Mouse (Mus musculus) 3T3-L1 (cell line): ENCODE data around the gene Helt.
A peak's percentile ranks its signal among the peaks of the same experiment; 100 is the strongest.
"Not testable (repeated sequence)": the region's sequence is repeated elsewhere in the genome, so short reads cannot be mapped to it uniquely, and the experiment has no call there.

Experiments used
- DNase-seq: peaks from one replicate; pipeline ENCODE4 v3.0.0-alpha.2; 2015; ENCODE audit warnings: low read depth, low spot score

Gene Helt

DNA sequence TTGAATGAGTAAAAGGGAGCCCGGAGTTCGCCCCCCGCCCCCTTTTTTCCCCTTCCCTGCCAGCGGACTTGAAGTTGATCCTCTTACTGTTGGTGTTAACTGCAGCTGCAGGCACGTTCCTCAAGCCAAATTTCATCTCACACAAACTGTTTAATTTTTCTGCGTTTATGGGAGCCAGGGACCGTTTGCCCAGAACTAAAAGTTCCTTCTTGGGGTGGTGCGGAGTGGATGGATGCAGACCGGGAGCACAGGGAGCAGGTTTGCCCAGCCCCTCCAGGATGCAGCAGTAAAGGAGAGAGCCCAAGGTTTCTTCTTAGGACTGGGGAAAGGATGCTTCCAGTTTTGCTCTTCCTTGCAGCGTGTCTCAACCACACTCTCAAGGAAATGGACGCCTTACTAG, 2.1 kb upstream of the Helt start:
- no peak for DNase-seq

DNA sequence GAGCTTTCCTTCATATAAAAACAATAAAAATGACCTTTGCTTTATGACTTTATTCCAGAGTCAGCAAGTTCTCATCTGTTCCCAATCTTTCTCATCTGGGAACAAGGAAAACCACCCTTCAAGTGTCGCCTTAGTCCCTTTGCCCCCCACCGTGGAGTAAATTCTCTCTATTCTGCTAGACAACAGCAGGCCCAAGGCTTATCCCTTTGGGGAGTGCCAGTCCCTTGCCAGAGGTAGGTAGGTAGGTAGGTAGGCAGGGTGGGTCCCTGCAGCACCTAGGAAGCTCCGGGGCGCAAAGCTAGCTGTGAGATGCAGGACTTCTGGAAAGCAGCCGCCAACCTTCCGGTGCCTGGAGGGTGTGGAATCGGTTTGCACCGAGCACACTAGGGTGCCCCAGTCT, 1.5 kb upstream of the Helt start:
- DNase-seq: no peak

DNA sequence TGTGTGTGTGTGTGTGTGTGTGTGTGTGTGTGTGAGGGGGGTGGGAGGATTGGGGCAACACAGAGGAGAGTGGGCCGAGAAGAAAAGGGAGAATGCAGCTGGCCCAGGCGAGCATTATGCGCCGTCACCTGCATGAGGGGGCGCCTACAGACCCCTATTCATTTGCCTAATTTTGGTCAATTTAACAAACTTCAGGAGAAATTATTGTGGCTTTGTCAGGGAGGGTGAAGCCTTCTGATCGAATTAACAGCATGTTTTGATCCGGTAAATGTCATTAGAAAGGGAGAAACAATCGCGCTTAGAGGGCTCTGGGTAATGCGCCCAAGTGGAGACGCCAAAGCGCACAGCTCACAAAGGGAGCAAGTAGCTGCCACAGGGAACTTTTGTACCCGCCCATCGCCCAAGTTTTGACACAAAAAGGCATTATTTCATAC, 647 bp upstream of the Helt start:
- no peak for DNase-seq

DNA sequence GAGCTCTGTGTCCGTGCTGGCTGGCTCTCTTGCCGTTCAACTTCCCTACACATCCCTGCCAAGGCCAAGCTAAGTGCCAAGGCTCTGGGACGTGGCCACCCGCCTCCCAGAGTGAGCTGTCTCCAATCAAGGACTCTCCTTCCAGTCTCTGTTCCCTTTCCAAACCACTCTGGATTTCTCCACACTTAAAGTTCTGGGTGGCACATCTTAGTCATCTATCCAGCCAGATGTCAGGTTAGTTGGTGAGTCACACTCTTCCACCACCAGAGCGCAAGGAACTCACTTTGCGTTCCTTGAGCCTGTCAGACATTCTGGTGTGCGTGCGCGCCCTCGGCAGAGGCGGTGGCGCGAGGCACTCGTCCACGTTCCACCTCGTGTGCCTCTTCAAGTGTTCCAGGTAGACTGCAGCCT, 725 bp downstream of the Helt start:
- DNase-seq: peak; percentile 81

DNA sequence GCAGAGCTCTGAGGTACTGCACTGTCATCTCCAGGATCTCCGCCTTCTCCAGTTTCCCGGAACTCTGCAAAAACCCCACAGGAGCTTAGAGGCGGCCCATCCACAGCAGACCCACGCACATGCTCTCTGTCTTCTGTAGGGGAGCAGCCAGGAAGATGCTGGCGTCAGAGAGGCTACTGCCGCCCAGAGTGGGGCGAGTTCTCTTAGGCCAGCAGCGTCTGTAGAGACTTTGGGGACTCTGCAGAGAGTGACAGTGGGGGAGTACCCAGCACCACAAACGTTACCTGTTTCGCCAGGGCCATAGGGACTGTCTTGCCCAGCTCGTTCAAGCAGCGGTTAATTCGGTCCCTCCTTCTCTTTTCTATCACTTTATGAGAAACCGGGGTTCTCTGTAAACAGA, 1.3 kb downstream of the Helt start:
- DNase-seq: no peak

DNA sequence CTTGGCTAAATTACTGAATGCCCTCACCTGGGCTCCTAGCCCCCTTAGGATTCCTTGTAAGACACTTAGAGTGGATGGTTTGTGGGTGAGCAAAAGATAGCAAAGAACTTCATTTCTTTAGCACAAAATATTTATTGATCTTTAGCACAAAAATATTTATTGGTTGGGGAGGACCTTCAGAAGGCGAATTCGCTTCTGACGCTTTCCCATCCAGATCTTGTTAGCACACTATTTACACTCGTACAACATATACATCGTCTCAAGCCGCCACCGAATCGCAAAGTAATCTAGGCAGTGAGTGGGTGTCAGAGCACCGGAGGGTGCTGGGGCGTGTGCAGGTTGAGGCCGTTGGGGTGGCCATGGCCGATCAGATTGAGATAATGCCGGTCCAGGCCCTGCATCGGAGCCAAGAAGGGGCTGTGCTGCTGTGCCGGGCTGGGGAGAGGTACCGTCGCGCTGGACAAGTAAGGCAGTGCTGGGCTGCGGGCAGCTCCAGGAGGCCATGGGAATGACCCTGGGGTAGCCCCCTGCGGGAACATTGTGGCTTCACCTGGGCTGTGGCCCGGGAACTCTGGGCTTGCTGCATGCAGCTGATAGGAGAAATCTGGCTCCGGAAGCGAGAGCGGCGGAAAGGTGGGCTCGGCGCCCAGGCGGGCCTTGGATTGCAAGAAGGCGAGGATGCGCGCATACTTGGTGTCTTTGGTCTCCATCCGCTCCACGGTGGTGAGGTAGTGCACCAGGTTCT, 2.4 kb downstream of the Helt start:
- no peak for DNase-seq

DNA sequence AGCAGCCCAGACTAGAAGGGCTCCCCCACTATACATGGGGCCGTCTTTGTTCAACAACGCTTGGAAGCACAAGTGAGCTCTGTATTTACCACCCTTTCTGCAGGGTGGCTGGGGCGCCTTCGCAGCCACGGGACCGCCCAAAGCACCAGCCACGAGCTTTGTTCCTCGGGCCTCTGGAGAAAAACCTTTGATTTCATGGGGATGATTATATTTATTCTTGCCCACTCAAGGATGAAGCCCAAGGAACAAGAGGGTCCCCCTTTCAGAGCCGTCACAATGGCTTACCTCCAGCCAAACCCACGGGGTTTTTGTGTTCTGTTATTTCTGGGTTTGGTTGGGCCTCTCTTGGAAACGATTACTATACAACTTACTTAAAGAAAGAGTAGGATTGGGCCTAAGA, 5.2 kb downstream of the Helt start:
- DNase-seq: no peak

DNA sequence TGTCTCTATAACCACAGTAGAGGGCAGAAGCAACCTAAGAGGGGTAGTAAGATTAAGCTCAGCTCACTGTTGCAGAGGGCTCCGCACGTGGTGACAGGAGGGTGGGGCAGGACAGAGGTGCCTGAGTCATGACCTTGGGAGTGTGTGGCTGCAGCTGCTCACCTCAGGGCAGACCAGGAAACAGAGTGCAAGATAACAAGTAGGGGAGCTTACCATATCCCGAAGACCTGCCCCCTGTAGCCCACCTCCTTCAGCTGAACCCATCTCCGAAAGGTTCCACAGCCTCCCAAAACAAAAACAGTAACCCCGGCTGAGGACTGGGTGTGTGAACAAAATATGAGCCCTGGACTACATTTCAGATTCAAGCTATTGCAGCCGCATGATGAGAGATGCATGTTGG, 6.5 kb downstream of the Helt start:
- DNase-seq: no peak

DNA sequence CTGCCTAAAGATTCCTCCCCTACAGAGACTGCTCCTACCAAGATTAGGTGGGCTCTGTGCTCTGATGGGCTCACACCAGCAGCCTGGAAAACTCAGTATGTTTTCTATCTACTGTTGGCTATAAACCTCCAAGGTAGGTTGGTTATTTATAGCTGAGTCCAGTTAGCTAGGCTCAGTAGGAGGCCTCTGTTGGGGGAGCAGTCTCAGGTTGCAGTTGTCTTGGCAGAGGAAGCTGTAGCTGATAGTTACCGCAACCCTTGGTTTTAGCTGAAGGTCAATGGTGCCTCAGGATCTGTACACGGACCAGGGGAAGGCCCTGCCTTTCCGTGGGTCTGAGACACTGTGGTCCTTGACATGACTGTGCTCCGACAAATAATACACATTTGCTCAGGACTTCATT, 8.5 kb downstream of the Helt start:
- DNase-seq: no peak

DNA sequence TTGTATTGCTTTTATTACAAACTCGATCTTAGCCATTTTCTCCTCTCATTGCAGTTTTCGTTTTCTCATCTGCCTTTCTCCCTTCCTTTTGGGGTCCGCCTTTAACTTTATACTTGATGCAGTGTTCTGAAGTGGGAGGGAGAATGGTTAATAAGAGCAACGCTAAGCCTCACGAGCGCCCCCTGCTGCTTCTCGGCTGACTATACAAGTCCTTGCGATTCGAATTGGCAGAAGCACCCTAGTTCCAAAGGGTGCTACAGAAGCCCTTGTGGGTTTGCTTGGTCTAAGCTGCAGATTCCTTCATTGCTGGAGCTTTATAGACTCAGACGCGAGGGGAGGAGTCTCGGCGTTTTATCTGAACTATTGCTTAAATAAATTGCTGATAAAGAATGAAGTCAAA, 12.9 kb downstream of the Helt start:
- peak; percentile 71 for DNase-seq

DNA sequence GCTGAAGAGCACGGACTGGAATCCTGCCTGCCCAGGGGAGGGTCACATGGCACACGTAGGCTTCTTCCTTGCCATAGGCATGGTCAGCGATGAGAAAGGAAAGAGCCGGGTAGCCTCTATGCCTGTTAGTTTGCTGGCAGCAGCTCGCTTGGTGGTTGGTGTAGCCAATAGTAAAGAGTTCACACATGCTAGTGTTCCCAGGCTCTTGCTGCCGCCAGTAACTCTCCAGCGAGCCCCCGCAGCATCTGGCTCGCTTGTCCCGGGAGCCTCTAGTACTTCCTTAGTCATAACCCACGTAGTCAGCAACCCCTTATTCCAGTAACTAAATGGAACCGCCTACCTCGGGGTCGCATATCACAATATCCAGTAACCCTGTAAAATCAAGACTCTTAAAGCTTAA, 17.5 kb downstream of the Helt start:
- no peak for DNase-seq

DNA sequence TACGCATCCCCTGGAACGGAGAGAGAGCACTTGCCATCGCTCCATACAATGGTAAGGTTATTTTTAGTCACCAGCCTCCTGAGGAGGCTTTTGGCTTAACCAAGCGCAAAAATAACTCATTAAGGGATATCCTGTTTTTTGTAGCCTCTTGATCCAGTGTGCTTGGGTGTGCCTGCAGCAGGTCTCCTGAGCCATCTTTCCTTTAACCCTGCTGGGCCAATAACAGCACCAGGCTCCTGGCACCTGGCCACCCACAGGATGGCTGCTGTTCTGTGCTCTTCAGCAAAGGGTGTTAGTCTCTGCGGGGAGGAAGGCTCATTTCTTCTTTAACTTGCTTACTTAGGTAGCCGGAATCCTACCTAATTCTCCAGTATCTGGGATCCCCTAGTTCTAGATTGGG, 23.7 kb downstream of the Helt start:
- no peak for DNase-seq

DNA sequence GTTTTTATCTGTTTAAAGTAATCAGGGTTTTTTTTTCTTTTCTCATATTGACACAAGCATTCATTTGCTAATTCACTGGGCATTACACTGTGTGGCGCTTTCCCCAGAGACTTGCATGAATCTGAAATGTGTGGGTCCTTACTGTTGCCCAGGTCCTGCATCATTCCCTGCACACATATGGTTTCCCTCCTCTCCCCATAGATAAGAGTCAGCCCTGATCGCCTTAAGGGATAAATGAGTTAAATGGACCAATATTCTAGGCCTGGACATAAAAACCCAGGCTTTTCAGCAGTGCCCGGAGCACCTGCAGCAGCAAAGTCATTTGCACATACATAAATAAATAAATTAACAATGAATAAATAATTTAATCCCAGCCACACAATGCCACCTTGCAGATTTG, 24.3 kb downstream of the Helt start:
- no peak for DNase-seq

DNA sequence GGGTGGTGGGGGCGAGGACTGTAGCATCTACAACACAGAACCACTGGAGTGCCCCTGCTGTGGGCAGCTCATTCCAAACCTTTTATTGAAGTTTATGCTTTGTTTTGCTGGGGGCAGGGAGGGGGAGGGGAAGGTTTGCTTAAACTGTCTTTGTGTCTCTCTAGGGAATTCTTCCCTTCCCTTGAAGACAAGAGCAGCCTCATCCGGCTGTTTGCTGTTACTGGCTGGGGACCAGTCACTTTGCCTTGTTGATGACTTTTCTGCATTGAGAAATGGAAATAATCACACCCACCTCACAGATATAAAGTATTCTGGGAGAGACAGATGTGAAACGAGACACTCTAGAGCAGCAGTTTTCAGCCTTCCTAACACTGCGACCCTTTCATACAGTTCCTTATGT, 27.7 kb downstream of the Helt start:
- DNase-seq: no peak

DNA sequence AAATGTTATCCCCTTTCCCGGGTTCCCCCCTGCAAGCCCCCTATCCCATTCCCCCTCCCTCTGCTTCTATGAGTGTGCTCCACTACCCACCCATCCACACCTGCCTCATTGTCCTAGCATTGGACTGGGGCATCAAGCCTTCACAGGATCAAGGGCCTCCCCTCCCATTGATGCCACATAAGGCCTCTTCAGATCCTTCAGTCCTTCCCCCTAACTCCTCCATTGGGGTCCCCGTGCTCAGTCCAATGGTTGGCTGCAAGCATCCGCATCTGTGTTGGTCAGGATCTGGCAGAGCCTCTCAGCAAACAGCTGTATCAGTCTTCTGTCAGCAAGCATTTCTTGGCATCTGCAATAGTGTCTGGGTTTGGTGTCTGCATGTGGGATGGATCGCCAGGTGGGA, 30.3 kb downstream of the Helt start:
- not testable (repeated sequence) for DNase-seq

DNA sequence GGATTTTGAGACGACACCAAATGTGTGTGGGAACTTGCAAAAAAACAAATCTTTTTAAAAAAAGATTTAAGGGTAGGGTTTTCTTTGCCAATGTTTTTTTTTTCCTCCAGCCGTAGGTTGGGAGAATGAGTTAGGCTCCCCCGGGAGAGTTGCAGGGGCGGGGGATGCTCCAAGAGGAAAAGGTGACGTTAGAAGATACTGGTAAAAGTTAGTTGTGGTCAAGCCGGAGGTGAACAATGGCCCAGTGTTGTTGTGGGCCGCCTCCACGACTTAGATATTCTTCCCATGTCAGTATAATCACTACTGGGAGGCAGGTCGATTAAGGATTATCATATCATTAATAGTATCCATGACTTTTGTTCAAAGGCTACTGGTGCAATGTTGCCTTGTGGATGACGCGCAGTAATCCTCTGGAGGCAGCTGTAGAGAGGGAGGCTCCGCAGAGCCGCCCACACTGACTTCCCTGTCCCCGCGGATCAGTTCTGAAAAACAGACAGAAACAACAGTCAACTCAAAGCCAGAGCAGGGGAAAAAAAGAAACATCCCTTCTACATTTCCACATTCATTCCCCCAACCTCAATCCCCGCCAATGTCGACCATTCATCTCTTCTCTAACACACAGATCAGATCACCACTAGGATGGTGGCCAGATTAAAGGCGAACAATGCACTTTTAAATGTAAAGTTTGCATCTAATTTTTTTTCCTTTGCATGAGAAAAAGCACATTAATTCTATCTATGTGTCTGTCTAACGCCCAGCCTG, 36.4 kb downstream of the Helt start:
- no peak for DNase-seq

DNA sequence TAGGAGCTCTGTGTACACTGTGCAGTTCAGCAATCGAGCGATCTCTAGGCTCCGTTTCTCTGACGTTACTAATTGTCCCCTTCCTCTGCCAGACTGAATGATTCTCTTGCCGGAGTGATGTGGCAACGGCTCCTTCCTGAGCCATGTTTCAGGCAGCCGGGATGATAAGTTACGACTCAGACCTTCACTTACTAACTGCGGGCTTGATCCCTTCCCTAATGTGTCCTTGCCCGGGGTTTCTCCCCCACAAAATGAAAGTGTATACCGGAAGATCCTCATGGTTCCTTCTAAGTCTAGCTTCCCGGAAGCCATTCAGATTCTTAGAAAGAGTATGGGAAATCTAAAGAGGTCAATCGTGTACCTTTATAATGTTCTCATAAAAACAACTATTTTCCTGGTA, 42.0 kb downstream of the Helt start:
- peak; percentile 10 for DNase-seq

DNA sequence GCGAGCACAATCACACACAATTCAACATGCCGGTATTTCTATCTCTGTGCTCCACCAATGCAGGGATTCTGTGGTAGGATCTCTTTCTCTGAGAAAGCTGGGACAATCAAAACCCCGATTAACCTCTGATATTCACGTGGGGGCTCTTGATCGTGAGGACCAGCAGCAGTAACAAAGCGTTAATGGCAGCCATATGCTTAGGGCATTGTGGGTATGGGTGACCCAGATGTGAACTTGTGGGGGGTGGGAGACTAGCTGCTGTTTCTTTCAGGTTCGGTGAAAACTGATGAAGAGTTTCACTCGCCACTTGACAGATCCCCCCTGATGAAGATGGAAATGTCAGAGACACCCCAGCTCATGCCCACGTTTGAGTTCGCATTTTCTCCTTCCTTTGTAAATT, 42.9 kb downstream of the Helt start:
- no peak for DNase-seq

DNA sequence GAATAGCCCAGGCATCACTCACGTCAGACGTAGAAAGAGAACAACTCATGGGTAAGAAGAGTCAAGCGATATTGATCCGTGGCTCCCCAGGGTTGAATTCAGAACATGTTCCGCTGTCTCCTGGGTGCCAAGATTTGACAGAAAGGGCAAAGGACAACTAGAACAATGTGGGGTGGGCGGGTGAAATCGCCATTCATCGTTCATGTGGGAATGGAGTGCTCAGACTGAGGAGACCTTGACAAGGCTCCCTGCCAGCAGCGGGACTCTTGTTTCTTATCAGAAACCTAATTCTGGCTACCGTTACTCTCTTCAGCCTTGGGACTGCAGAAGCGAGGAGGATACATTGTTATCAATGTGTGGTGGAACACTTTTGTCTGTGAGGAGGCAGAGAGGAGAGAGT, 48.1 kb downstream of the Helt start:
- DNase-seq: no peak

DNA sequence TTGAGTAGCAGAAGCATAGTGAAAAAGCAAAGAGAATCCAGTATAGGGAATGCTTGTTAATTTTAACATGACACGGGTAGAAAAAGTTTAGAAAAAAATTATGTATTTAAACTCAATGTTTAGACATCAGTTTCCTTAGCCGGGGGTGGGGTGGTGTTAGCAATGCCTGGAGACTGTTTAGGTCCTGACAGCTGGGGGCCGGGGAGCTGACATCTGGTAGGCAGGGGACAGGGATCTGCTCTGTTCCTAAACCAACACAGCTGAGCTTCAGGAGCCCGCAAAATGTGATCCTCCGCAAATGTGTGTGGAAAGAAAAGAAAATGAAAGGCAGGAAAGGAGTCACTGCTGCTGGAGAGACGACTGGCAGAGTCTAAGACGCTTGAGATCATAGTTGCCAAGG, 51.5 kb downstream of the Helt start:
- no peak for DNase-seq
